Mouse (Mus musculus) urinary bladder, adult 2 months (tissue): ENCODE results near the gene Otop2. TPM values are rescaled to one million over a fixed set of nuclear protein-coding genes. Genes with fewer than 3 reads are reported as not detected.

Source experiments
- DNase-seq: peaks from one replicate; pipeline ENCODE4 v3.0.0; 2022; ENCODE audit warnings: low spot score
- polyA plus RNA-seq: library from polyadenylated mRNA; depleted of rRNA; stranded (reverse); fragments of >200 nt; gene quantifications from 2 replicates; pipeline ENCODE4 v1.2.3, GENCODE M21; 2012; rRNA removed

Gene Otop2
- polyA plus RNA-seq, 1 experiment, result not detected

DNA sequence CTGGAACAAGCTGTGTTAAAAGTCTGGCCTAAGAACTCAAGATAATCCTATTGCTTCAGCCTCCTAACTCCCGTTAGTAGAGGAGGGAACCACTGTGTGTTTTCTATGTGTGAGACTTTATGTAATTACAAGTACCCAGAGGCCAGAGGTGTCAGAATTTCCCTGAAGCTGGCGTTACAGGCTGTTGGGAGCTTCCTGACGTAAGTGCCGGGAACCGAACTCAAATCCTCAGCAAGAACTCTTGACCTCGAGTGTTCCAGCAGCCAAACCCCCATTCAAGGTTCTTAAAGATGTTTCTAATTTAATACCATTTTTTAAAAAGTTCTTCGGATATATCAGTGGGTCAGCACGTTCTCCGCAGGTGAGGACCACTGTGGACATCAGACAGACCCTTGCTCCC is 74.3 kb downstream of the Otop2 start:
- DNase-seq, result no peak

Other genes with a start within 250 kb of the Otop2 start
- 0.04 and 0.15 TPM in 2 replicates for gene Cd300e, start 245.0 kb upstream of the Otop2 start, polyA plus RNA-seq
- gene Rab37, start 215.7 kb upstream of the Otop2 start, polyA plus RNA-seq, result 0.77 and 0.94 TPM in 2 replicates
- 0.52 and 1.5 TPM in 2 replicates for gene Cd300lf, start 173.2 kb upstream of the Otop2 start, polyA plus RNA-seq
- gene Slc9a3r1, start 143.8 kb upstream of the Otop2 start, polyA plus RNA-seq, result 67.7 and 76.3 TPM in 2 replicates
- gene Tmem104, start 119.7 kb upstream of the Otop2 start, polyA plus RNA-seq, result 7.0 and 9.4 TPM in 2 replicates
- gene Nat9, start 119.3 kb upstream of the Otop2 start, polyA plus RNA-seq, result 27.5 and 32.2 TPM in 2 replicates
- gene Grin2c, start 39.9 kb upstream of the Otop2 start, polyA plus RNA-seq, result 0.74 and 1.0 TPM in 2 replicates
- gene Fdxr, start 30.1 kb upstream of the Otop2 start, polyA plus RNA-seq, result 10.9 and 11.6 TPM in 2 replicates
- gene Fads6, start 9.5 kb upstream of the Otop2 start, polyA plus RNA-seq, result 0.99 and 1.1 TPM in 2 replicates
- not detected in 2 replicates for gene Ush1g, start 14.9 kb downstream of the Otop2 start, polyA plus RNA-seq
- not detected in 2 replicates for gene Otop3, start 27.6 kb downstream of the Otop2 start, polyA plus RNA-seq
- 28.4 and 30.5 TPM in 2 replicates for gene Hid1, start 60.6 kb downstream of the Otop2 start, polyA plus RNA-seq
- 10.8 and 11.9 TPM in 2 replicates for gene Cdr2l, start 74.8 kb downstream of the Otop2 start, polyA plus RNA-seq
- 89.3 and 89.6 TPM in 2 replicates for gene Mrpl58, start 96.6 kb downstream of the Otop2 start, polyA plus RNA-seq
- 561 and 600 TPM in 2 replicates for gene Atp5h, start 112.8 kb downstream of the Otop2 start, polyA plus RNA-seq
- 35.6 TPM in 2 replicates for gene Kctd2, start 113.0 kb downstream of the Otop2 start, polyA plus RNA-seq
- gene Trim80, start 133.4 kb downstream of the Otop2 start, polyA plus RNA-seq, result 0.04 and 0.09 TPM in 2 replicates
- 0.83 and 1.1 TPM in 2 replicates for gene Slc16a5, start 155.3 kb downstream of the Otop2 start, polyA plus RNA-seq
- 6.9 and 7.0 TPM in 2 replicates for gene Armc7, start 168.5 kb downstream of the Otop2 start, polyA plus RNA-seq
- gene Nt5c, start 184.7 kb downstream of the Otop2 start, polyA plus RNA-seq, result 70.9 and 80.1 TPM in 2 replicates
- 89.2 and 102 TPM in 2 replicates for gene Jpt1, start 207.2 kb downstream of the Otop2 start, polyA plus RNA-seq
- 274 and 303 TPM in 2 replicates for gene Sumo2, start 229.1 kb downstream of the Otop2 start, polyA plus RNA-seq